Mouse (Mus musculus): ENCODE results near the gene Gdf1. TPM values are rescaled to one million over a fixed set of nuclear protein-coding genes. Genes with fewer than 3 reads are reported as not detected.

The Gdf1 gene
- total RNA-seq, 2 experiments from 2014 or later: 3.5 to 4.0 TPM

GRCm38 (mm10) chr8:70329835-70330740, 471 bp downstream of the Gdf1 start:
- no peak for DNase-seq (ENCODE audit: low spot score in 2 of 2)

- DNase-seq (ENCODE audit: low spot score in 2 of 2): peak in 1 of 2 experiments; percentile 53
These were observed 1.2 kb downstream of the Gdf1 start for GRCm38 (mm10) chr8:70330741-70331364.

GRCm38 (mm10) chr8:70331526-70331925, 1.9 kb downstream of the Gdf1 start:
- DNase-seq (ENCODE audit: low spot score in 2 of 2): no peak

GRCm38 (mm10) chr8:70332070-70332877, 2.7 kb downstream of the Gdf1 start:
- DNase-seq (ENCODE audit: low spot score in 2 of 2): peak; percentile 74 to 79

GRCm38 (mm10) chr8:70332878-70333202, 3.2 kb downstream of the Gdf1 start:
- no peak for DNase-seq (ENCODE audit: low spot score in 2 of 2)

GRCm38 (mm10) chr8:70338931-70339330, 9.3 kb downstream of the Gdf1 start:
- DNase-seq (ENCODE audit: low spot score in 2 of 2): no peak

GRCm38 (mm10) chr8:70340659-70341058, 11.0 kb downstream of the Gdf1 start:
- DNase-seq (ENCODE audit: low spot score in 2 of 2): no peak

GRCm38 (mm10) chr8:70342007-70342406, 12.4 kb downstream of the Gdf1 start:
- no peak for DNase-seq (ENCODE audit: low spot score in 2 of 2)

- no peak for DNase-seq (ENCODE audit: low spot score in 2 of 2)
These were observed 13.5 kb downstream of the Gdf1 start for GRCm38 (mm10) chr8:70343076-70343475.

- no peak for DNase-seq (ENCODE audit: low spot score in 2 of 2)
These were observed 14.1 kb downstream of the Gdf1 start for GRCm38 (mm10) chr8:70343696-70344095.

- DNase-seq (ENCODE audit: low spot score in 2 of 2): no peak
These were observed 14.7 kb downstream of the Gdf1 start for GRCm38 (mm10) chr8:70344279-70344678.

- DNase-seq (ENCODE audit: low spot score in 2 of 2): no peak
These were observed 17.8 kb downstream of the Gdf1 start for GRCm38 (mm10) chr8:70347443-70347842.

- DNase-seq (ENCODE audit: low spot score in 2 of 2): no peak
These were observed 18.3 kb downstream of the Gdf1 start for GRCm38 (mm10) chr8:70347860-70348420.

GRCm38 (mm10) chr8:70351035-70351999, 21.7 kb downstream of the Gdf1 start:
- DNase-seq (ENCODE audit: low spot score in 2 of 2): no peak

GRCm38 (mm10) chr8:70352000-70352384, 22.4 kb downstream of the Gdf1 start:
- DNase-seq (ENCODE audit: low spot score in 2 of 2): no peak

GRCm38 (mm10) chr8:70352657-70353151, 23.1 kb downstream of the Gdf1 start:
- no peak for DNase-seq (ENCODE audit: low spot score in 2 of 2)

GRCm38 (mm10) chr8:70353194-70353817, 23.7 kb downstream of the Gdf1 start, which contains the start of gene Upf1:
TSS of gene Upf1 (minus strand) at chr8:70353278.
- DNase-seq (ENCODE audit: low spot score in 2 of 2): peak; percentile 100

- no peak for DNase-seq (ENCODE audit: low spot score in 2 of 2)
These were observed 24.4 kb downstream of the Gdf1 start for GRCm38 (mm10) chr8:70354004-70354403.

GRCm38 (mm10) chr8:70356111-70356510, 26.5 kb downstream of the Gdf1 start:
- no peak for DNase-seq (ENCODE audit: low spot score in 2 of 2)

All from gastrocnemius, postnatal 4 days (tissue).